Mouse (Mus musculus) CH12.LX (cell line): ENCODE measurements at regions not wholly inside any gene's neighbourhood (a gene's known extent, or its start where the extent isn't known, plus 50 kb on each side); places are given as distances from the start of the nearest gene placed in this dataset.

ENCODE experiments used
- DNase-seq: peaks from one replicate; pipeline ENCODE4 v3.0.0-alpha.2; 2013; ENCODE audit errors: extremely low read depth
- H3K27ac ChIP-seq: 2 replicates; pipeline ENCODE4 v1.5.1; 2012; ENCODE audit warnings: low read depth, mild to moderate bottlenecking, control low read depth, moderate library complexity; ENCODE audit not compliant: insufficient read depth
- H3K27me3 ChIP-seq: replicated peaks from 2 replicates; pipeline ENCODE3; 2012; ENCODE audit warnings: inconsistent platforms
- H3K36me3 ChIP-seq, 2 experiments: replicated peaks in 1 of 2; 2 replicates each; pipeline versions ENCODE3 to v1.6.1; 2012; ENCODE audit warnings: inconsistent platforms in 1 of 2, low read length in 1 of 2, mild to moderate bottlenecking in 1 of 2, mixed read lengths in 1 of 2, moderate library complexity in 1 of 2; ENCODE audit not compliant: control insufficient read depth in 1 of 2, insufficient read depth in 1 of 2
- H3K4me1 ChIP-seq, 2 experiments: 2 replicates each; pipeline ENCODE4 v1.6.1; 2012; ENCODE audit warnings: inconsistent platforms in 1 of 2, moderate library complexity in 1 of 2; ENCODE audit not compliant: insufficient read depth in 2 of 2, control insufficient read depth in 1 of 2
- H3K4me2 ChIP-seq: 2 replicates; pipeline ENCODE4 v1.6.1; 2012; ENCODE audit warnings: low read depth, mild to moderate bottlenecking, control low read depth; ENCODE audit not compliant: poor library complexity, insufficient read depth, severe bottlenecking
- H3K4me3 ChIP-seq, 3 experiments: fragments of 150-350 bp in 1 of 3; sonication (generic) in 1 of 3; replicated peaks in 1 of 3; 2 replicates each; pipeline versions ENCODE3 to v1.5.1; 2011 to 2012; ENCODE audit warnings: low read depth in 2 of 3, low read length in 2 of 3, mild to moderate bottlenecking in 2 of 3, moderate library complexity in 2 of 3, control low read depth in 1 of 3, improper control_type of control experiment in 1 of 3, inconsistent platforms in 1 of 3, mixed read lengths in 1 of 3; ENCODE audit not compliant: poor library complexity in 1 of 3
- H3K79me2 ChIP-seq: replicated peaks from 2 replicates; pipeline ENCODE4 v1.6.1; 2012; ENCODE audit warnings: mild to moderate bottlenecking, moderate library complexity; ENCODE audit not compliant: control insufficient read depth, poor library complexity, insufficient read depth, severe bottlenecking; ENCODE audit errors: extremely low read depth
- H3K9ac ChIP-seq: 2 replicates; pipeline ENCODE4 v1.6.1; 2012; ENCODE audit warnings: low read depth, mild to moderate bottlenecking, control low read depth, moderate library complexity; ENCODE audit not compliant: insufficient read depth
- H3K9me3 ChIP-seq: replicated peaks from 2 replicates; pipeline ENCODE3; 2012; ENCODE audit warnings: low read length, inconsistent platforms, mixed read lengths
- BHLHE40 ChIP-seq: IDR thresholded peaks from 2 replicates; pipeline ENCODE4 v1.6.1; 2011; ENCODE audit warnings: mild to moderate bottlenecking, low read depth, low read length, improper control_type of control experiment
- CHD1 ChIP-seq: IDR thresholded peaks from 2 replicates; pipeline ENCODE4 v1.6.1; 2012; ENCODE audit warnings: low read depth, low read length, improper control_type of control experiment, inconsistent platforms
- CHD2 ChIP-seq: IDR thresholded peaks from 2 replicates; pipeline ENCODE4 v1.6.1; 2011; ENCODE audit warnings: low read length, improper control_type of control experiment
- CTCF ChIP-seq, 2 experiments: IDR thresholded peaks in 1 of 2; conservative IDR thresholded peaks in 1 of 2; 2 replicates each; pipeline ENCODE4 v1.5.1; 2011 to 2012; ENCODE audit warnings: low read depth in 2 of 2, low read length in 2 of 2, improper control_type of control experiment in 1 of 2, inconsistent platforms in 1 of 2, mild to moderate bottlenecking in 1 of 2, moderate library complexity in 1 of 2
- EP300 ChIP-seq: IDR thresholded peaks from 2 replicates; pipeline ENCODE4 v1.6.1; 2011; ENCODE audit warnings: low read length, improper control_type of control experiment
- HCFC1 ChIP-seq: IDR thresholded peaks from 2 replicates; pipeline ENCODE4 v1.6.1; 2012; ENCODE audit warnings: low read depth, mild to moderate bottlenecking, inconsistent platforms, low read length, improper control_type of control experiment
- IRF4 ChIP-seq: IDR thresholded peaks from 2 replicates; pipeline ENCODE4 v1.6.1; 2014; ENCODE audit warnings: low read depth, mild to moderate bottlenecking, inconsistent platforms, low read length, improper control_type of control experiment
- JUN ChIP-seq: IDR thresholded peaks from 2 replicates; pipeline ENCODE4 v1.6.1; 2011; ENCODE audit warnings: low read depth, mild to moderate bottlenecking, low read length, improper control_type of control experiment, moderate library complexity; ENCODE audit not compliant: insufficient read depth
- KAT2A ChIP-seq: IDR thresholded peaks from 2 replicates; pipeline ENCODE4 v1.6.1; 2012; ENCODE audit warnings: low read length, improper control_type of control experiment, inconsistent platforms; ENCODE audit not compliant: insufficient replicate concordance
- MAX ChIP-seq: IDR thresholded peaks from 2 replicates; pipeline ENCODE4 v1.6.1; 2011; ENCODE audit warnings: low read length, improper control_type of control experiment
- MAZ ChIP-seq: IDR thresholded peaks from 2 replicates; pipeline ENCODE4 v1.6.1; 2012; ENCODE audit warnings: low read depth, mild to moderate bottlenecking, inconsistent platforms, low read length, improper control_type of control experiment, moderate library complexity
- MXI1 ChIP-seq: IDR thresholded peaks from 2 replicates; pipeline ENCODE4 v1.6.1; 2011; ENCODE audit warnings: mild to moderate bottlenecking, low read depth, low read length, improper control_type of control experiment
- MYC ChIP-seq: IDR thresholded peaks from 2 replicates; pipeline ENCODE4 v1.6.1; 2011; ENCODE audit warnings: low read depth, mild to moderate bottlenecking, improper control_type of control experiment, low read length
- NELFE ChIP-seq: IDR thresholded peaks from 2 replicates; pipeline ENCODE4 v1.6.1; 2011; ENCODE audit warnings: low read depth, low read length, improper control_type of control experiment
- NRF1 ChIP-seq: IDR thresholded peaks from 2 replicates; pipeline ENCODE4 v1.6.1; 2014; ENCODE audit warnings: low read depth, mild to moderate bottlenecking, inconsistent platforms, low read length, improper control_type of control experiment, moderate library complexity
- POLR2A ChIP-seq: IDR thresholded peaks from 2 replicates; pipeline ENCODE4 v1.6.1; 2011; ENCODE audit warnings: low read depth, mild to moderate bottlenecking, improper control_type of control experiment, low read length
- SIN3A ChIP-seq: IDR thresholded peaks from 2 replicates; pipeline ENCODE4 v1.6.1; 2012; ENCODE audit warnings: low read length, improper control_type of control experiment, inconsistent platforms
- TBP ChIP-seq: conservative IDR thresholded peaks from 2 replicates; pipeline ENCODE4 v1.6.1; 2011; ENCODE audit warnings: low read depth, low read length, improper control_type of control experiment
- TCF12 ChIP-seq: IDR thresholded peaks from 2 replicates; pipeline ENCODE4 v1.6.1; 2014; ENCODE audit warnings: low read depth, mild to moderate bottlenecking, inconsistent platforms, low read length, improper control_type of control experiment
- USF2 ChIP-seq: conservative IDR thresholded peaks from 2 replicates; pipeline ENCODE4 v1.6.1; 2011; ENCODE audit warnings: low read depth, low read length, improper control_type of control experiment
- ZKSCAN1 ChIP-seq: IDR thresholded peaks from 2 replicates; pipeline ENCODE4 v1.6.1; 2012; ENCODE audit warnings: low read depth, inconsistent platforms, low read length, improper control_type of control experiment, borderline replicate concordance
- ZNF384 ChIP-seq: IDR thresholded peaks from 2 replicates; pipeline ENCODE4 v1.6.1; 2012; ENCODE audit warnings: low read depth, low read length, improper control_type of control experiment, inconsistent platforms
- dilution Hi-C: fragments of 300-500 bp; cut with MboI; formaldehyde crosslinking; loops from 2 replicates; pipeline ENCODE4 v1.14.3; 2020; ENCODE audit warnings: low sequenced_read_pairs; ENCODE audit not compliant: extremely low pct_unique_long_range_greater_than_20kb, extremely low pct_ligation_motif_present
- in situ Hi-C: fragments of 300-500 bp; cut with MboI; formaldehyde crosslinking; loops from 3 replicates; pipeline ENCODE4 v1.14.3; 2019; ENCODE audit warnings: low sequenced_read_pairs, low pct_ligation_motif_present, low pct_unique_long_range_greater_than_20kb, mixed read lengths

GRCm38 (mm10) chr1:80032464-80032863 is 171.5 kb upstream of the Serpine2 start:
- H3K79me2 ChIP-seq: no peaks in the 10 kb centered on the region
- DNase-seq: no peak
- no peak overlapping the region for H3K27ac ChIP-seq
- no peaks in the 10 kb centered on the region for H3K36me3 ChIP-seq
- no peak overlapping the region for H3K9ac ChIP-seq
- H3K4me1 ChIP-seq: peaks cover 0 to 5% of the 10 kb centered on the region in 2 experiments; a peak in 1 of 4 replicates
- in situ Hi-C loops: no loop called here
- TF ChIP-seq NRF1: no peak
- no peak for TF ChIP-seq TCF12
- TF ChIP-seq BHLHE40: no peak
- no peak for TF ChIP-seq POLR2A
- no peak for TF ChIP-seq SIN3A
- TF ChIP-seq USF2: no peak
- no peak for TF ChIP-seq EP300
- no peak for TF ChIP-seq CHD2
- TF ChIP-seq TBP: no peak
- TF ChIP-seq ZNF384: no peak
- TF ChIP-seq CHD1: no peak
- no peak for TF ChIP-seq IRF4
- no peak for TF ChIP-seq ZKSCAN1
- TF ChIP-seq MAX: no peak
- no peaks in the 10 kb centered on the region for H3K9me3 ChIP-seq
- H3K4me3 ChIP-seq: no peak overlapping the region
- dilution Hi-C loops: no loop called here
- H3K4me2 ChIP-seq: no peak overlapping the region
- no peaks in the 10 kb centered on the region for H3K27me3 ChIP-seq

DNA sequence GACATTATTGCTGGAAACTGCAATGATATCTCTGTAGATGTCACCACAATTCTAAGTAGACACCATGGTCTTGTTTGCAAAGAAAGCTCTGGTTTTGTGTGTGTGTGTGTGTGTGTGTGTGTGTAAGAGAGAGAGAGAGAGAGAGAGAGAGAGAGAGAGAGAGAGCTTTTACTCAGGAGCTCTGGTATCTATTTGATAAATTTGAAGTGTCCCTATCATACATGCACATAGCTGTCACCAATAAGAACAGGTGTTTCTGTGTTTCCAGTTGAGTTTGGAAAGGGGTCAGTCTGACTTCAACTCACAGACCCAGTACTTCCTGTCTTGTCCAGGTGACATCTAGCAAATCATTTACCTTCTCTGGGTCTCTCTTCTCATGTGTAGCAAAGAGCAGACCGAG is 169.7 kb upstream of the Serpine2 start:
- Histone ChIP-seq H3K27me3 (no peaks in the 10 kb centered on the region), H3K4me2 (no peak overlapping the region), H3K4me3 (no peak overlapping the region), H3K9ac (no peak overlapping the region), H3K79me2 (no peaks in the 10 kb centered on the region), H3K4me1 (peaks cover 0 to 5% of the 10 kb centered on the region in 2 experiments; a peak in 1 of 4 replicates), H3K9me3 (no peaks in the 10 kb centered on the region), H3K27ac (no peak overlapping the region), H3K36me3 (no peaks in the 10 kb centered on the region)
- TF ChIP-seq JUN: no peak
- TF ChIP-seq CTCF (conservative IDR thresholded peaks at IDR 0.05 in 1 of 2, IDR thresholded peaks at IDR 0.05 in 1 of 2; ENCODE audit: low read depth in 2 of 2, low read length in 2 of 2): no peak
- no peak for TF ChIP-seq HCFC1
- TF ChIP-seq MYC: no peak
- TF ChIP-seq POLR2A: no peak
- TF ChIP-seq NELFE: no peak
- no peak for TF ChIP-seq EP300
- TF ChIP-seq MAZ: no peak
- TF ChIP-seq KAT2A: no peak
- TF ChIP-seq MXI1: no peak
- dilution Hi-C loops (no loop called here), in situ Hi-C loops (no loop called here)
- no peak for DNase-seq
